Mouse (Mus musculus): ENCODE results near the gene Foxi2. TPM values are rescaled to one million over a fixed set of nuclear protein-coding genes. Genes with fewer than 3 reads are reported as not detected.

Foxi2 gene
- polyA plus RNA-seq, 1 experiment, result not detected

DNA sequence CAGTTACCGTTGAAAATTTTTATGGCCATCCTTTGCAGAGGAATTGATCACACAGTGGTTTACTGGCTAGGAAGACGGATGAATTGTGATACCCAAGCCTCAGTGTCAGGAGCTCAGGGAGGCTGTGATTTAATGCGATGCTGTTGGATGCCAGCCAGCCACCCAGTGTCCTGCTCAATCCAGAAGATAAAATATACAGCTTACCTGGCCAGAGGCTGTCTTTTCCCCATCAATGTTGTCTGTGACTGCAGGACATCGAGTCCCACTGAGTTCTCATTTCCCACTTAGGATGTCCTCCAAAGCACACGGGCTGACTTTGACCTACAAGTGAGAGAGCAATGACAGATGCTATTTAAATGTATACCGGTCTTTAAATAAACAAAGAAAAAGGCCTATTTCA is 13.0 kb upstream of the Foxi2 start:
- Histone ChIP-seq H3K4me2 (ENCODE audit: low read depth) (no peak overlapping the region), H3ac (ENCODE audit: control insufficient read depth, insufficient read length) (no peak overlapping the region), H3K27me3 (ENCODE audit: control insufficient read depth, insufficient read depth, insufficient read length) (peaks cover 22% of the 10 kb centered on the region), H3K4me3 (no peak overlapping the region), H3K36me3 (ENCODE audit: control insufficient read depth, insufficient read depth) (no peaks in the 10 kb centered on the region), H3K79me2 (ENCODE audit: control insufficient read depth, insufficient read depth) (no peaks in the 10 kb centered on the region)
- TF ChIP-seq MYOD1 (IDR thresholded peaks at IDR 0.05; ENCODE audit: control insufficient read depth in 1 of 3, insufficient read length in 2 of 3, low read depth in 2 of 3), result no peak

- Histone ChIP-seq H3K36me3 (ENCODE audit: control insufficient read depth, insufficient read depth) (no peaks in the 10 kb centered on the region), H3ac (ENCODE audit: control insufficient read depth, insufficient read length) (no peak overlapping the region), H3K4me3 (no peak overlapping the region), H3K4me2 (ENCODE audit: low read depth) (no peak overlapping the region), H3K79me2 (ENCODE audit: control insufficient read depth, insufficient read depth) (no peaks in the 10 kb centered on the region), H3K27me3 (ENCODE audit: control insufficient read depth, insufficient read depth, insufficient read length) (peaks cover 22% of the 10 kb centered on the region)
- TF ChIP-seq TCF12 (IDR thresholded peaks at IDR 0.05; ENCODE audit: insufficient read depth, poor library complexity, severe bottlenecking) (no peak), TCF3 (IDR thresholded peaks at IDR 0.05; ENCODE audit: insufficient read length, low read depth) (no peak), MYOG (IDR thresholded peaks at IDR 0.05; ENCODE audit: control insufficient read depth in 1 of 3, insufficient read depth in 1 of 3, insufficient read length in 2 of 3, low read depth in 2 of 3) (no peak), MAX (IDR thresholded peaks at IDR 0.05; ENCODE audit: low read depth) (no peak)
These were observed 12.2 kb upstream of the Foxi2 start for GRCm38 (mm10) chr7:135397874-135398273.

DNA sequence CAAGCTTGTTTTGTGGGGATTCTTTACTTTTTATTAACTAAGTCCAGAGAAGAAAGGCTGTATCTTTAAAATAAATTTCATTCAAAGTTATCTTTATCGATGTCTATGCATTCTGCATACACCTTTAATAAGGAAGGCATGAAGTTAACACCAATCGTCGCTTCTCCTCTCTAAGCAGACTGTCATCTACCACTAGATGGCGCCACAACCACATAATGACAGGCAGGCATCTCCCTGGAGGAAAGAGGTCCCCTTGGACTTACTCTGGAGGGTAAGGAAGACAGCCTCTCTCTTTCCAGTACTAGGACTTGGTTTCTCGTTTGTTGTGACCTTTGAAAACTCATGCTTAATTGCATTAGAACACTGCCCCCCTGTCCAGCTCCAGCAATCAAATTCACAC is 6.7 kb upstream of the Foxi2 start:
- no peak for TF ChIP-seq CEBPB (IDR thresholded peaks at IDR 0.05; ENCODE audit: insufficient read depth, poor library complexity, severe bottlenecking)
- no peak for TF ChIP-seq USF1 (IDR thresholded peaks at IDR 0.05; ENCODE audit: low read depth)
- TF ChIP-seq MYOG (IDR thresholded peaks at IDR 0.05; ENCODE audit: control insufficient read depth in 1 of 3, insufficient read depth in 1 of 3, insufficient read length in 2 of 3, low read depth in 2 of 3), result no peak
- TF ChIP-seq POLR2A (IDR thresholded peaks at IDR 0.05; ENCODE audit: insufficient read length, low read depth), result no peak
- no peak for TF ChIP-seq MYOD1 (IDR thresholded peaks at IDR 0.05; ENCODE audit: control insufficient read depth in 1 of 3, insufficient read length in 2 of 3, low read depth in 2 of 3)
- TF ChIP-seq E2F4 (IDR thresholded peaks at IDR 0.05; ENCODE audit: insufficient read depth), result no peak
- TF ChIP-seq TCF12 (IDR thresholded peaks at IDR 0.05; ENCODE audit: insufficient read depth, poor library complexity, severe bottlenecking), result no peak
- H3K79me2 ChIP-seq (ENCODE audit: control insufficient read depth, insufficient read depth), result no peaks in the 10 kb centered on the region
- H3ac ChIP-seq (ENCODE audit: control insufficient read depth, insufficient read length), result no peak overlapping the region
- no peaks in the 10 kb centered on the region for H3K36me3 ChIP-seq (ENCODE audit: control insufficient read depth, insufficient read depth)
- H3K4me3 ChIP-seq, result no peak overlapping the region
- H3K4me2 ChIP-seq (ENCODE audit: low read depth), result no peak overlapping the region
- peaks cover 20% of the 10 kb centered on the region for H3K27me3 ChIP-seq (ENCODE audit: control insufficient read depth, insufficient read depth, insufficient read length)

GRCm38 (mm10) chr7:135406761-135407160 is 3.3 kb upstream of the Foxi2 start:
- Histone ChIP-seq H3K27me3 (ENCODE audit: control insufficient read depth, insufficient read depth, insufficient read length) (peaks cover 29% of the 10 kb centered on the region), H3ac (ENCODE audit: control insufficient read depth, insufficient read length) (no peak overlapping the region), H3K4me2 (ENCODE audit: low read depth) (no peak overlapping the region), H3K36me3 (ENCODE audit: control insufficient read depth, insufficient read depth) (no peaks in the 10 kb centered on the region), H3K79me2 (ENCODE audit: control insufficient read depth, insufficient read depth) (no peaks in the 10 kb centered on the region), H3K4me3 (no peak overlapping the region)
- no peak for TF ChIP-seq MYOD1 (IDR thresholded peaks at IDR 0.05; ENCODE audit: control insufficient read depth in 1 of 3, insufficient read length in 2 of 3, low read depth in 2 of 3)
- TF ChIP-seq USF1 (IDR thresholded peaks at IDR 0.05; ENCODE audit: low read depth), result no peak
- no peak for TF ChIP-seq TCF3 (IDR thresholded peaks at IDR 0.05; ENCODE audit: insufficient read length, low read depth)
- TF ChIP-seq E2F4 (IDR thresholded peaks at IDR 0.05; ENCODE audit: insufficient read depth), result no peak
- TF ChIP-seq MAX (IDR thresholded peaks at IDR 0.05; ENCODE audit: low read depth), result no peak
- TF ChIP-seq SRF (IDR thresholded peaks at IDR 0.05; ENCODE audit: control insufficient read depth, insufficient read length, low read depth), result no peak
- TF ChIP-seq TCF12 (IDR thresholded peaks at IDR 0.05; ENCODE audit: insufficient read depth, poor library complexity, severe bottlenecking), result no peak
- no peak for TF ChIP-seq REST (IDR thresholded peaks at IDR 0.05; ENCODE audit: insufficient read depth, insufficient read length)
- no peak for TF ChIP-seq POLR2A (IDR thresholded peaks at IDR 0.05; ENCODE audit: insufficient read length, low read depth)
- TF ChIP-seq CEBPB (IDR thresholded peaks at IDR 0.05; ENCODE audit: insufficient read depth, poor library complexity, severe bottlenecking), result no peak
- TF ChIP-seq POLR2AphosphoS2 (IDR thresholded peaks at IDR 0.05; ENCODE audit: insufficient read length, low read depth), result no peak
- no peak for TF ChIP-seq MYOG (IDR thresholded peaks at IDR 0.05; ENCODE audit: control insufficient read depth in 1 of 3, insufficient read depth in 1 of 3, insufficient read length in 2 of 3, low read depth in 2 of 3)

DNA sequence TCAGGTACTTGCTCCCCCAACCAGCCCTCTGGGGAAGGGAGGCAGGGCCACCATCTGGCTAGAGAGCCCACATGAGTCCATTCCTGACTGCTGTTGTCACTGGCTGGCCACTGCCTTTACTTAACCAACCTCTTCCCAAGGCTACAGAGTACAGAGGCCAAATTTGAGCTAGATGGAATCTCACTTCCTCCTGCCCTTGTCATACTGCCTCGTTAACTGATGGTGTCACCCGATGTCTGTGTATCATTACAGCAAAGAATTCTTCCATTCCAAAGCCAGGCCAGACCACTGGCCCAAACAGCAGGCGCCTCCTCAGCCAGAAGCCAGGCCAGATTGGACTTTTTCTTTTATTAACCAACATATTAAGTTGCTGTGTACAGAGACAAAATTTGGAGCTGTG is 1.6 kb upstream of the Foxi2 start:
- Histone ChIP-seq H3K4me2 (ENCODE audit: low read depth) (no peak overlapping the region), H3K27me3 (ENCODE audit: control insufficient read depth, insufficient read depth, insufficient read length) (peaks cover 43% of the 10 kb centered on the region), H3K79me2 (ENCODE audit: control insufficient read depth, insufficient read depth) (no peaks in the 10 kb centered on the region), H3ac (ENCODE audit: control insufficient read depth, insufficient read length) (no peak overlapping the region), H3K4me3 (no peak overlapping the region), H3K36me3 (ENCODE audit: control insufficient read depth, insufficient read depth) (no peaks in the 10 kb centered on the region)
- no peak for TF ChIP-seq SRF (IDR thresholded peaks at IDR 0.05; ENCODE audit: control insufficient read depth, insufficient read length, low read depth)
- TF ChIP-seq E2F4 (IDR thresholded peaks at IDR 0.05; ENCODE audit: insufficient read depth), result no peak
- no peak for TF ChIP-seq MYOG (IDR thresholded peaks at IDR 0.05; ENCODE audit: control insufficient read depth in 1 of 3, insufficient read depth in 1 of 3, insufficient read length in 2 of 3, low read depth in 2 of 3)
- TF ChIP-seq CEBPB (IDR thresholded peaks at IDR 0.05; ENCODE audit: insufficient read depth, poor library complexity, severe bottlenecking), result no peak
- TF ChIP-seq POLR2A (IDR thresholded peaks at IDR 0.05; ENCODE audit: insufficient read length, low read depth), result no peak
- no peak for TF ChIP-seq MAX (IDR thresholded peaks at IDR 0.05; ENCODE audit: low read depth)
- TF ChIP-seq TCF12 (IDR thresholded peaks at IDR 0.05; ENCODE audit: insufficient read depth, poor library complexity, severe bottlenecking), result no peak
- TF ChIP-seq POLR2AphosphoS2 (IDR thresholded peaks at IDR 0.05; ENCODE audit: insufficient read length, low read depth), result no peak
- TF ChIP-seq MYOD1 (IDR thresholded peaks at IDR 0.05; ENCODE audit: control insufficient read depth in 1 of 3, insufficient read length in 2 of 3, low read depth in 2 of 3), result no peak
- TF ChIP-seq USF1 (IDR thresholded peaks at IDR 0.05; ENCODE audit: low read depth), result no peak
- TF ChIP-seq REST (IDR thresholded peaks at IDR 0.05; ENCODE audit: insufficient read depth, insufficient read length), result no peak
- no peak for TF ChIP-seq TCF3 (IDR thresholded peaks at IDR 0.05; ENCODE audit: insufficient read length, low read depth)
